Mouse (Mus musculus) G1E (cell line): ENCODE data around the gene Commd8. TPM values are rescaled to one million over a fixed set of nuclear protein-coding genes. Genes with fewer than 3 reads are reported as not detected.
"Not testable (repeated sequence)": the region's sequence is repeated elsewhere in the genome, so short reads cannot be mapped to it uniquely, and the experiment has no call there.

Experiments used
- ATAC-seq: 2 replicates; pipeline ENCODE4 v1.8.0; 2016; ENCODE audit warnings: mild to moderate bottlenecking; ENCODE audit not compliant: insufficient number of reproducible peaks, poor library complexity, low FRiP score, severe bottlenecking; ENCODE audit errors: extremely low read depth
- DNase-seq: peaks from one replicate; pipeline ENCODE4 v3.0.0; 2012; ENCODE audit warnings: low spot score
- H3K27me3 ChIP-seq: 2 replicates; pipeline ENCODE4 v1.6.1; 2012; ENCODE audit warnings: mild to moderate bottlenecking, low read length, inconsistent platforms; ENCODE audit not compliant: insufficient read depth
- H3K36me3 ChIP-seq: replicated peaks from 2 replicates; pipeline ENCODE3; 2012; ENCODE audit warnings: mild to moderate bottlenecking, inconsistent platforms
- H3K4me1 ChIP-seq: 2 replicates; pipeline ENCODE4 v1.6.1; 2012; ENCODE audit warnings: low read depth, low read length, inconsistent platforms, mixed read lengths; ENCODE audit not compliant: insufficient read depth
- H3K4me3 ChIP-seq: 2 replicates; pipeline ENCODE4 v1.5.1; 2012; ENCODE audit warnings: low read depth, mild to moderate bottlenecking, inconsistent platforms, low read length, moderate library complexity, mixed read lengths
- H3K9me3 ChIP-seq: replicated peaks from 2 replicates; pipeline ENCODE4 v1.6.1; 2012; ENCODE audit warnings: inconsistent platforms
- CTCF ChIP-seq: IDR thresholded peaks from 2 replicates; pipeline ENCODE4 v1.5.1; 2012; ENCODE audit warnings: low read depth, low read length, inconsistent platforms, mixed read lengths
- GATA1 ChIP-seq: IDR thresholded peaks from 2 replicates; pipeline ENCODE4 v1.6.1; 2012; ENCODE audit warnings: borderline replicate concordance, low read length, inconsistent platforms, mixed read lengths
- GATA2 ChIP-seq: IDR thresholded peaks from 2 replicates; pipeline ENCODE4 v1.6.1; 2012; ENCODE audit warnings: low read depth, low read length, inconsistent platforms, borderline replicate concordance
- POLR2AphosphoS5 ChIP-seq: IDR thresholded peaks from 2 replicates; pipeline ENCODE4 v1.6.1; 2012; ENCODE audit warnings: low read depth, low read length, inconsistent platforms; ENCODE audit not compliant: insufficient replicate concordance
- TAL1 ChIP-seq: conservative IDR thresholded peaks from 2 replicates; pipeline ENCODE4 v1.6.1; 2012; ENCODE audit warnings: low read depth, low read length, inconsistent platforms, mixed read lengths
- polyA plus RNA-seq: library from polyadenylated mRNA; stranded (reverse); fragments of >175 nt; gene quantifications from 2 replicates; pipeline ENCODE4 v1.2.3, GENCODE M21; 2012
- total RNA-seq, 2 experiments: library from RNA; stranded (forward) in 1 of 2; stranded (reverse) in 1 of 2; fragments of 200-1000 nt in 1 of 2; fragments of >200 nt in 1 of 2; fragmentation: Nextera tagmentation in 1 of 2; gene quantifications; 2 replicates each; pipeline ENCODE4 v1.2.3; 2014 to 2017

Gene Commd8
- total and polyA plus RNA-seq, 3 experiments = 8.6 to 144 (median 81.8) TPM

DNA sequence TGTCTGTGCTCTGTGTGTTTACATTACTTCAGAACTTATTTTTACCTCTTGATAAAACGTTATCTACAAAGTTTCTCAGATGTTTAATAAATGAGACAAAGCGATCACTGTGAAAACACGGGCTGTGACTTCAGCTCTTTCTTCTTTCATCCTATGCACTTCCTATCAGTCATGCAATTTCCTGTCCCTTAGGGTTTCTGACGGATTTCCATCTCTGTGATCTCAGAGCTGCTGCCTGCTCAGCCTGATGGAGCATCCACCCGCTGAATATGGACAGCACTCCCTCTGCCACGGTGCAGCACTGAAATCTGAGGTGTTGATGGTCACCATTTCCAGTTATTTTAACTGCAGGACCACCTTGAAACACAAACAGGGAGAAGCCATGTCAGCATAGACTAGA is 8.5 kb downstream of the Commd8 start:
- no peak for ATAC-seq
- Histone ChIP-seq H3K27me3 (no peaks in the 10 kb centered on the region), H3K4me1 (peaks cover 6% of the 10 kb centered on the region; the same call in 1 of the 2 replicates), H3K36me3 (peaks cover 84% of the 10 kb centered on the region), H3K4me3 (no peak overlapping the region), H3K9me3 (no peaks in the 10 kb centered on the region)
- DNase-seq = no peak
- TF ChIP-seq TAL1 (no peak), POLR2AphosphoS5 (no peak), GATA1 (no peak), CTCF (no peak), GATA2 (no peak)

DNA sequence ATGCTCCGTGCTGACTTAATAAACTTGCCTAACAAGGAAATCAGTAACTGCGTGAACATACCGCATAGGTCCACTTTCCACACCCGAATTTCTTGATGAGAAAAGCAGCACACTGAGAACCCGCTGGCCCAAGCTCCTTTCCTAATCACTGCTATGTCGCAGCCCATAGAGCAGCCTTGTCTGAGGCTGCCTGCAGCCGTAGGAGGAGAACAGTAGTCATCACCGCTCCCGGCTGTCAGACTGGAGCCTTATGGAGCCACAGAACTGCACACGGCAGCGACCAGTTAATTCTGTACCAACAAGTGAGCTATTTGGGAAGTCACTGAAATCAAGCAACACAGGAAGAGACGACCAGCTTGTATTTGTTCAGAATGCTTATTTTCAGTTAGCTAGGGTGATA is 9.3 kb downstream of the Commd8 start:
- Histone ChIP-seq H3K36me3 (peaks cover 83% of the 10 kb centered on the region), H3K4me1 (peaks cover 4% of the 10 kb centered on the region; the same call in 1 of the 2 replicates), H3K27me3 (no peaks in the 10 kb centered on the region), H3K9me3 (no peaks in the 10 kb centered on the region), H3K4me3 (no peak overlapping the region)
- TF ChIP-seq GATA2 = no peak
- no peak for TF ChIP-seq GATA1
- no peak for TF ChIP-seq TAL1
- TF ChIP-seq POLR2AphosphoS5 = no peak
- TF ChIP-seq CTCF = no peak
- ATAC-seq (no peak), DNase-seq (no peak)

DNA sequence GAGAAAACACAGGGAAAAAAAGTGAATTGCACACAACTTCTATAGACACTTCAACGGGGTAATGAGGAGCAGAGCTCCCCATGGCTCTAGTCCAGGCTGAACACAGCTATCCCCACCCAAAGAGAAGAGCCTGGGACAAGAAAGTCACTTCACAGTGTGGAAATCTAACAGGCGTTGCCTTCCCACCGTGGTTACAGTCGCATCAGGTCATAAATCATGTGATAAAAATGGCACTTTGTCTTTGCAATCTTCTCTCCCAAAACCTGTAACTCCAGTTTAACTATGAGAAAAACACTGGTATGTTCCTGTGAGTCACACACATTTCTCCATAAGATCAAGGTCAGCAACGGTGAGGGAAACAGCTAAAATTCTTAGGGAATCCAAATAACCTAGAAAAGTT is 11.4 kb downstream of the Commd8 start:
- H3K4me1 ChIP-seq = no peaks in the 10 kb centered on the region
- peaks cover 73% of the 10 kb centered on the region for H3K36me3 ChIP-seq
- H3K9me3 ChIP-seq = no peaks in the 10 kb centered on the region
- TF ChIP-seq CTCF (no peak), POLR2AphosphoS5 (no peak), GATA1 (no peak), TAL1 (no peak), GATA2 (no peak)
- H3K4me3 ChIP-seq = no peak overlapping the region
- no peak for DNase-seq
- no peaks in the 10 kb centered on the region for H3K27me3 ChIP-seq
- no peak for ATAC-seq

DNA sequence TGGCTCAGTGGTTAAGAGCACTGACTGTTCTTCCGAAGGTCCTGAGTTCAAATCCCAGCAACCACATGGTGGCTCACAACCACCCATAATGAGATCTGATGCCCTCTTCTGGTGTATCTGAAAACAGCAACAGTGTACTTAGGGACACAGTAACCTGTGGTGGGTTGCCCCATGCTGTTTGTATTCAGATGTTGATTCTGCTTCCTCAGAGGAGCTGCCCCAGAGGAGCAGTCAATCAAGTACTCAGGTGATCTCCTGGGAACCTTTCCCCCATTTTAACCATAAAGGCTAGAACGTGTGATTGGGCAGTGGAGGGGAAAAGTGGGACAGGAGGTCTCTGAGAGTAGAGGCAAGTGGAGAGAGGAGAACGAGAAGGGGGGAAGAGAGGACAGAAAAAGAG is 12.3 kb downstream of the Commd8 start:
- H3K36me3 ChIP-seq = peaks cover 64% of the 10 kb centered on the region

DNA sequence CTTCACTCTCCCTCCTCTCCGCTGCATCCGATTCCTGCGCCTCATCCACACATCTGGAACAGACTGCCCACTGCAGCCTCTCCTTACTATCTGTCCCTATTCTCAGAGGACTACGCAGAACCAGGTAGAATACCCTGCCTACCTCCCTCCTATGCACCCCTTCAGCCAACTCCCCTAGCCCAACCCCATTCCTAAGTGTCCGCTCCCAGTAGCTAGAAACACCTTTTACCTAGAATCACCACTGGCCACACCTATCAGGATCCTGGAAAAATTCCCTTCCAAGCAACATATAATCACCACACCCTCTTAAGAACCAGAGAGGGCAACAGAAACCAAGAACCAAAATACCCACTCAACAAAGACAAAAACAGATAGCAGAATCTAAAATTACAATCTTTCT is 17.1 kb downstream of the Commd8 start:
- Histone ChIP-seq H3K9me3 (no peaks in the 10 kb centered on the region), H3K4me1 (no peaks in the 10 kb centered on the region), H3K27me3 (0 out of 2 replicates have a peak, but pooled peaks cover 2% of the 10 kb centered on the region), H3K4me3 (no peak overlapping the region), H3K36me3 (peaks cover 22% of the 10 kb centered on the region)
- DNase-seq (no peak), ATAC-seq (no peak)
- TF ChIP-seq POLR2AphosphoS5 (no peak), CTCF (no peak), GATA2 (no peak), GATA1 (no peak)

More for the DNA sequence above, 12.3 kb downstream of the Commd8 start:
- ATAC-seq, DNase-seq, H3K27me3 ChIP-seq, H3K9me3 ChIP-seq, H3K4me1 ChIP-seq, H3K4me3 ChIP-seq: not testable (repeated sequence)

DNA sequence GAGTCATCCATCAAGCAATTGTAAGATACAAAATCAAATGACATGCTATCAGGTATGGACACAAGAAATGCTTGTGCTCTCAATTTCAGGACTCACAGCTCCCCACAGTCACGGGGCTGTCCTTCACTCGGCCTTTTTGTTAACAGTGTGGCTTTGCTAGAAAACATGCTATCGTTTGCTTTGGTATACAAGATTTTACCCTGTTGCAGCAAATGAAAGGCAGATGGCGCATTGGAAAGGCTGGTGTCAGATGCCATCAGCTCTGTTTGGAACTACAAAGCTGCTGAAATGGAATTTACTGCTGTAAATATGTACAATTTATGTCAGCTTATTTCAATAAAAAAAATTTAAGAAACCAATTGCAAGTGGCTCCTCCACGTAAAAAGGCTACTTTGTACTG is 19.3 kb downstream of the Commd8 start:
- no peak for DNase-seq
- no peak for TF ChIP-seq POLR2AphosphoS5
- no peak for TF ChIP-seq TAL1
- TF ChIP-seq GATA2 = no peak
- H3K4me1 ChIP-seq = no peaks in the 10 kb centered on the region

GRCm38 (mm10) chr5:72139619-72140018 is 28.4 kb downstream of the Commd8 start:
- Histone ChIP-seq H3K9me3 (no peaks in the 10 kb centered on the region), H3K4me1 (no peaks in the 10 kb centered on the region), H3K36me3 (no peaks in the 10 kb centered on the region), H3K27me3 (peaks cover 6% of the 10 kb centered on the region; the same call in 1 of the 2 replicates), H3K4me3 (no peak overlapping the region)
- ATAC-seq (no peak), DNase-seq (no peak)
- no peak for TF ChIP-seq GATA2
- TF ChIP-seq CTCF = no peak
- TF ChIP-seq POLR2AphosphoS5 = no peak
- TF ChIP-seq GATA1 = no peak
- no peak for TF ChIP-seq TAL1

More for the DNA sequence above, 19.3 kb downstream of the Commd8 start:
- Histone ChIP-seq H3K4me3 (no peak overlapping the region), H3K36me3 (peaks cover 6% of the 10 kb centered on the region), H3K27me3 (0 out of 2 replicates have a peak, but pooled peaks cover 5% of the 10 kb centered on the region), H3K9me3 (no peaks in the 10 kb centered on the region)
- no peak for ATAC-seq
